Mouse (Mus musculus) layer of hippocampus, adult 6 months (tissue): Measurements from ENCODE around the gene Eif1ad. TPM values are rescaled to one million over a fixed set of nuclear protein-coding genes. Genes with fewer than 3 reads are reported as not detected.

Experiments used
- long read RNA-seq, 2 experiments: library from polyadenylated mRNA; unstranded; transcript quantifications; one replicate each; pipeline ENCODE4 v2.0.0; 2019 to 2020
- polyA plus RNA-seq: library from polyadenylated mRNA; unstranded; fragments of <200 nt; fragmentation: Nextera tagmentation; gene quantifications from 2 replicates; pipeline ENCODE4 v1.2.3, GENCODE M21; 2021

Eif1ad gene
- polyA plus RNA-seq = 22.7 and 28.8 TPM in 2 replicates
- long read RNA-seq, experiment 1, transcript Eif1ad-201 (6 exons, 2,556 nt) = major isoform, 39 of 45 reads
- long read RNA-seq, experiment 1, partial matches to known transcripts = 5 of 45 reads
- long read RNA-seq, experiment 1, other reads (novel, unspliced or antisense) = 1 of 45 reads
- long read RNA-seq, experiment 2, transcript Eif1ad-201 (6 exons, 2,556 nt) = major isoform, 47 of 55 reads
- long read RNA-seq, experiment 2, partial matches to known transcripts = 1 of 55 reads
- long read RNA-seq, experiment 2, other reads (novel, unspliced or antisense) = 7 of 55 reads

DNA sequence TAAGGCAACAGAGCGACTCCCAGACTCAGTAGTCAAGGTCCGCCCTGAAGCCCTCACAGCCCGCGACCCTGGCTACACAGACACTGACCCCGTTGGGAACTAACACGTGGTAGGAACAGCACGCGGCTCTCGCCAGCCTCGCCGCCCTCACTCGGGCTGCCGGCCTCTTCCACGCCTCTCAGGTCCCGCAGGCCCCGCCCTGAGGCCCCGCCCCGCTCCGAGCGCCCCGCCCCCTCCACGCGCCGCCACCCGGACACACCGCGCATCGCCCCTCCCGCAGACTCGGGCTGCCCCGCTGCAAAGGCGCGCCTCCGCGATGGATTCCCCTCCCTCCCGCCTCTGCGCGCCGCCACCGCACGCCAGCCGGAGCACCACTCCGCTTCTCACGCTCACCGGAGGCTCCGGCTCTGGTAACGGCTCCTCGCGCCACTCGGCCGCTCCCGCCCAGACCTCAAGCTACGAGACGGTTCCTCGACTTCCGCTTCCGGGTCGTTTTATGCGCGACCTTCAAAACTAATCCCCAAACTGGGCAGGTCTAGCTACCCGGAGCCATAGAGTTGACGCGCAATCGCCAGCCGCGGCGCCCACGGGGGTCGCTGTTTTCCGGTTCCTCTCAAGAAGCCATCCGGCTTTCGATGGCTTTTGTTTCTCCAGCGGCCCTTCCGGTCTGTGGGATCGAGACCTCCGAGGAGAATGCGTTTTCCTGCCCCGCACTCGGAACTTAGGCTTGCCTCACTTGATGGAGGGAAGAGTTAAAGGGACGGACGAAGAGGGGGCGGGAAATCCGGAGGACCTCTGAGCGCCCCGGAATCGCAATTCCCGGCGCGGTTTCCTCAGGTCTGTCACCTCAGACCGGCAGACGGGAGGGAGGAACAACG is at the start of gene Eif1ad:
TSS of gene Eif1ad (plus strand) at position 567 of the 878 bp plus-strand sequence.

DNA sequence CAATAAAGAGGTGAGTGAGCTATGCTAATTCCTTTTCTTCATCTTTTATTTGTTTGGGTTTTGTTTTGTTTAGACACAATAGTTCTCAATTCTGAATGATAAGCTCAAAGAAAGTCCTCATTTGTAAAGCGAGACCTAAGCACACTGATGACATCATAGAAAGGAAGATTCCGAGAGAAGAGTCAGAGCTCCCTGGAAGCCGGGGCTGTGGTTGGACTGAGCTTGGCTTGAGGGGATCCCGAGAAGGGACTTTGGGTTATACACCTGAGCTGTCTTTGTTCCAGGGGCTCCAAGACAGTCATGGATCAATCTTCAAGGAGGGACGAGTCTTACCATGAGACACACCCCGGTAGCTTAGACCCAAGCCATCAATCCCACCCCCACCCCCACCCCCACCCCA is 31.1 kb upstream of the Eif1ad start, which contains the start of gene Catsper1:
TSS of gene Catsper1 (plus strand) at position 301 of the 400 bp plus-strand sequence.

DNA sequence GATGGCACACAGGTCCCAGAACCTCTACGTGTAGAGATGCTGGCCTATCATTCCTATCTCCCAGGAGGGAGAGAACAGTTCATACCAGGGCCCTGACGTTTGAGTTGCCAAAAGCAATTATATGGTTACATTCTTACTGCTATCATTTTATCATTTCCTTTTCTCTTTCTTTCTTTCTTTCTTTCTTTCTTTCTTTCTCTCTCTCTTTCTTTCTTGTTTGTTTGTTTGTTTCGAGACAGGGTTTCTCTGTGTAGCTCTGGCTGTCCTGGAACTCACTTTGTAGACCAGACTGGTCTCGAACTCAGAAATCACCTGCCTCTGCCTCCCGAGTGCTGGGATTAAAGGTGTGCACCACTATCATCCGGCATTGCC is 17.1 kb upstream of the Eif1ad start, which contains the start of gene Cst6:
TSS of gene Cst6 (minus strand) at position 73 of the 372 bp plus-strand sequence.

DNA sequence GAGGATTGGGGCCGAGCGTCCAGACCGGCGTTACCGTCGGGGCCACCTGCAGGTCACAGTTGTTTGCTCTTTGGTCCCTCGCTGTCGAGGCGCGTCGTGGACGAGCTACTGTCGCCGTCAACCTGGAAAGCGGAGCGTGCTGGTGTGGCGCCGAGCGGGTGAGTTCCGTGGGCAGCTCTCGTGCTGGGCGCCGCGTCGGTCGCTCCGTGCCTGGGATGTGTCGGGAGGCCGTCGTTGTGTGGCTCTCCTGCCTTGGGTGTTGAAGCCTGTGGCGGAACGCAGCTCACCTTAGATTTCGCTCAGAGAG is 465 bp downstream of the Eif1ad start, which contains the start of gene Banf1:
TSS of gene Banf1 (minus strand) at position 116 of the 307 bp plus-strand sequence.

DNA sequence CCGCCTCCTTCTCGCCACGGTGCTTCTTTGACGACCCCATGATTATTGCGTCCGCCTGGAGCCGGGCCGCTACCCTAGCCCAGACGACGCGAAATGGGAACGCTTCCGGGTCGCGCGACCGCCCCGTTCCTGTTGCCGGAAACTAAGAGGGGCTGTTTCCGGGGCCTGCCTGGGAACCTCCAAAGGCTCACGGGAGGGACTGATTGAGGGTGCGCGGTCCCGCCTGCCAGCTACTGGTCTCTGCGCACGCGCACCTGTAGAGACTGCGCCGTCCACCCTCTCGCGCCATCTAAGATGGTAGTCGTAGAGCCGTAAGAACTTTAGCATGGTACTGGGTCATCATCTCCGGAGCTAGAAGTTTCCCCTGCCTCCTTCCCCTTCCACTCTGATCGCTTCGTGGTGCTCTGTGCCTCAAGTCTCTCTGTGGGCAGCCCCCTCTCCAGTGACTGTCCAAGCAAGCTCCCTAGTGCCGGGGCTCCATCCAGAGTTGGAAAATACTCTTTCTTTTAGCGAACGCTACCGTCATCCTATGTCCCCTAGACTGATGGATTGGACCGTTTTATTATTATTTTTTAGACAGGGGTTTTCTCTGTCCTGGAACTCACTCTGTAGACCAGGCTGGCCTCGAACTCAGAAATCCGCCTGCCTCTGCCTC is 22.2 kb downstream of the Eif1ad start, which contains the start of gene Sart1:
TSS of gene Sart1 (minus strand) at position 116 of the 655 bp plus-strand sequence.

DNA sequence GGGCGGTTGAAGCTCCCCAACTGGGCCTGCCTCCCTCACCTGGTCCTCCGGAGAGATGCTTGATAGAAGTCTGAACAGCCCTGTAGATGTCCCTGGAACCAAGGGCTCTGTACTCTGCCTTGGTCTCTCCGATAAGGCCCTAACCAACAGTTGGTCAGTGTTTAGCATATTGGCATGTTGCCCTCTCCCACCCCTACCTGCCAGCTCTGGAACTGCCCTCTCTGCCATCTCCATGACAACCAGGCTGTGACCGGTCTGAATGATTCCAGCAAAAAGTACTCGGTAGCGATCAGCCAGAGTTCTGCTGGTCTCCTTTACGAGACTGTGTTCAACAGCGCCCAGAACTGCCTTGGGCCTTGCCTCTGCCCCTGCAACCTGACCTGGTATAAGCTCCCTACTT is 35.8 kb downstream of the Eif1ad start, which contains the start of gene Tsga10ip:
TSS of gene Tsga10ip (minus strand) at position 234 of the 400 bp plus-strand sequence.

Other genes starting within 250 kb of the Eif1ad start
- gene Klc2, start 248.2 kb upstream of the Eif1ad start, polyA plus RNA-seq = 12.8 and 13.5 TPM in 2 replicates
- gene Pacs1, start 93.6 kb upstream of the Eif1ad start, polyA plus RNA-seq = 25.5 and 25.8 TPM in 2 replicates
- 214 and 232 TPM in 2 replicates for gene Sf3b2, start 71.3 kb upstream of the Eif1ad start, polyA plus RNA-seq
- 71.6 and 91.0 TPM in 2 replicates for gene Gal3st3, start 68.4 kb upstream of the Eif1ad start, polyA plus RNA-seq
- gene Catsper1, start 31.0 kb upstream of the Eif1ad start, polyA plus RNA-seq = not detected in 2 replicates
- 20.6 and 32.3 TPM in 2 replicates for gene Cst6, start 17.2 kb upstream of the Eif1ad start, polyA plus RNA-seq
- gene Banf1, start 427 bp downstream of the Eif1ad start, polyA plus RNA-seq = 166 and 174 TPM in 2 replicates
- gene Sart1, start 22.0 kb downstream of the Eif1ad start, polyA plus RNA-seq = 23.3 and 23.5 TPM in 2 replicates
- gene Tsga10ip, start 35.8 kb downstream of the Eif1ad start, polyA plus RNA-seq = not detected in 2 replicates
- gene Drap1, start 58.2 kb downstream of the Eif1ad start, polyA plus RNA-seq = 165 and 209 TPM in 2 replicates
- 40.3 and 40.7 TPM in 2 replicates for gene AI837181, start 58.4 kb downstream of the Eif1ad start, polyA plus RNA-seq
- 0.38 TPM in 1 of 2 replicates, not detected in the other for gene Fosl1, start 80.8 kb downstream of the Eif1ad start, polyA plus RNA-seq
- gene Ccdc85b, start 91.2 kb downstream of the Eif1ad start, polyA plus RNA-seq = 15.8 and 16.5 TPM in 2 replicates
- gene Fibp, start 93.9 kb downstream of the Eif1ad start, polyA plus RNA-seq = 85.1 and 88.5 TPM in 2 replicates
- gene Ctsw, start 101.8 kb downstream of the Eif1ad start, polyA plus RNA-seq = 0.20 and 0.41 TPM in 2 replicates
- gene Efemp2, start 107.2 kb downstream of the Eif1ad start, polyA plus RNA-seq = 17.7 and 32.4 TPM in 2 replicates
- 24.3 and 24.9 TPM in 2 replicates for gene Mus81, start 121.7 kb downstream of the Eif1ad start, polyA plus RNA-seq
- gene Cfl1, start 123.7 kb downstream of the Eif1ad start, polyA plus RNA-seq = 906 and 1,048 TPM in 2 replicates
- not detected in 2 replicates for gene 1700020D05Rik, start 137.0 kb downstream of the Eif1ad start, polyA plus RNA-seq
- gene Snx32, start 143.8 kb downstream of the Eif1ad start, polyA plus RNA-seq = 50.6 and 51.6 TPM in 2 replicates
- not detected in 2 replicates for gene Ovol1, start 193.9 kb downstream of the Eif1ad start, polyA plus RNA-seq
- gene Ap5b1, start 201.3 kb downstream of the Eif1ad start, polyA plus RNA-seq = 2.8 and 5.1 TPM in 2 replicates
- gene Rnaseh2c, start 235.1 kb downstream of the Eif1ad start, polyA plus RNA-seq = 47.4 and 53.5 TPM in 2 replicates
- gene Kat5, start 243.5 kb downstream of the Eif1ad start, polyA plus RNA-seq = 41.3 and 45.1 TPM in 2 replicates